10 mouse cellular contexts compared by ENCODE assay signal in the genomic region with DNA sequence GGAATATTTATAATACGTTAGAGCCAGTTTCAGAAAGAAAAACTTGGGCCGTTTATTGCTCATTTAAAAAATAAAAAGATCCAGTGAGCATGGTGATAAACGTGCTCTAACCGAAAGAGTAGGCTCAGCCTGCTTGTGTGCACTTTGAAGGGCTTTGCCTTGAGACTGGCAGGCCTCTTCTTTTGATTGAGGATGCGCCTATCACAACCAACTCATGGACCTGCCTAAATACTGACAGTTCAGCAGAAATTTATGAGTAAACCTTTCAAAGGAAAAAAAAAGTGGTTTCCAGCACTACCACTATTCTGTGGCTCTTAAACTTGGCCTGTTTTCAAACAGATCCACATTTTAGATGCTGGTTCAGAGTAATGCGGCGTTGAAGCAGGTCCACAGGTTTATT. TPM values are rescaled to one million over a fixed set of nuclear protein-coding genes. Genes with fewer than 3 reads are reported as not detected.
DNase-seq lines count a peak whose midpoint lies in the region; ATAC-seq and TF ChIP-seq lines count a peak whose summit lies in the region.
"Had no signal": no experiment of that assay in that cellular context is flagged by ENCODE, and none has a peak within 500 bp of the region (broad histone marks: within the 10 kb centered on the region; RNA-seq: fewer than 3 reads in every experiment).

No protein-coding gene starts in this region.

- peak overlapping the region; percentile 31 for H3K4me3 ChIP-seq in kidney, adult 2 months (ENCODE audit: insufficient read depth, low read depth, low read length)
- peak overlapping the region; percentile 95 for H3K4me3 ChIP-seq in heart, embryonic 16.5 days (ENCODE audit: low read length)
- H3K4me3 ChIP-seq in midbrain, embryonic 11.5 days (ENCODE audit: low read depth, low read length), result peak overlapping the region; percentile 78; the same call in 1 of the 2 replicates

- H3K9me3 ChIP-seq in heart, embryonic 16.5 days (replicated peaks; ENCODE audit: control insufficient read depth, low read length), result no peaks in the 10 kb centered on the region
- 0 out of 2 replicates have a peak, but pooled peaks cover 2% of the 10 kb centered on the region for H3K9me3 ChIP-seq in midbrain, embryonic 11.5 days (ENCODE audit: control insufficient read depth, low read length)

- no peak for TF ChIP-seq CTCF in kidney, adult 2 months (conservative IDR thresholded peaks at IDR 0.05; ENCODE audit: insufficient read depth, insufficient read length, low read depth, low read length)
- TF ChIP-seq CTCF in brain, embryonic 14.5 days (IDR thresholded peaks at IDR 0.05; ENCODE audit: borderline replicate concordance, extremely low read depth, insufficient read depth, insufficient read length), result no peak

- no peak for TF ChIP-seq POLR2A in kidney, adult 2 months (IDR thresholded peaks at IDR 0.05; ENCODE audit: low read depth, low read length)
- no peak for TF ChIP-seq POLR2A in brain, embryonic 14.5 days (IDR thresholded peaks at IDR 0.05; ENCODE audit: borderline replicate concordance, extremely low read depth, insufficient read depth, insufficient read length, poor library complexity, severe bottlenecking)

- H3K27me3 ChIP-seq in kidney, adult 2 months (replicated peaks; ENCODE audit: control insufficient read depth, insufficient read depth, low read length), result no peaks in the 10 kb centered on the region
- no peaks in the 10 kb centered on the region for H3K27me3 ChIP-seq in heart, embryonic 16.5 days (ENCODE audit: control insufficient read depth, insufficient read depth, low read length)
- peaks cover 75% of the 10 kb centered on the region for H3K27me3 ChIP-seq in midbrain, embryonic 11.5 days (ENCODE audit: control insufficient read depth, insufficient read depth, low read length)

- 47% methylated on average over 7 of the region's 7 CpGs for WGBS in kidney, adult 2 months
- 38% methylated on average over 7 of the region's 7 CpGs for WGBS in heart, embryonic 16.5 days
- 33% methylated on average over 7 of the region's 7 CpGs for WGBS in midbrain, embryonic 11.5 days

- no peak for ATAC-seq in heart, embryonic 16.5 days (replicated peaks; ENCODE audit: extremely low read depth, insufficient read depth, low FRiP score)
- ATAC-seq in midbrain, embryonic 11.5 days (ENCODE audit: low FRiP score), result no peak
- ATAC-seq in megakaryocyte, adult 5-6 weeks (ENCODE audit: poor library complexity, severe bottlenecking), result no peak

- peaks cover 3% of the 10 kb centered on the region; the same call in 1 of the 2 replicates for H3K36me3 ChIP-seq in kidney, adult 2 months (ENCODE audit: control insufficient read depth, insufficient read depth, low read length)
- H3K36me3 ChIP-seq in heart, embryonic 16.5 days (ENCODE audit: control insufficient read depth, insufficient read depth), result peaks cover 14% of the 10 kb centered on the region
- peaks cover 5% of the 10 kb centered on the region; the same call in 1 of the 2 replicates for H3K36me3 ChIP-seq in midbrain, embryonic 11.5 days (ENCODE audit: control insufficient read depth, insufficient read depth, low read length)

- peak overlapping the region; percentile 60; the same call in 1 of the 2 replicates for H3K27ac ChIP-seq in kidney, adult 2 months (ENCODE audit: insufficient read depth, low read depth, low read length)
- H3K27ac ChIP-seq in heart, embryonic 16.5 days (ENCODE audit: low read length), result peak overlapping the region; percentile 98
- no peak overlapping the region for H3K27ac ChIP-seq in midbrain, embryonic 11.5 days (ENCODE audit: low read depth, low read length)
- H3K27ac ChIP-seq: macrophage had no signal

- peak overlapping the region; percentile 84 for H3K4me2 ChIP-seq in heart, embryonic 16.5 days (ENCODE audit: low read depth, low read length)
- H3K4me2 ChIP-seq in midbrain, embryonic 11.5 days, result peak overlapping the region; percentile 75; the same call in 1 of the 2 replicates

- H3K4me1 ChIP-seq in kidney, adult 2 months (ENCODE audit: control insufficient read depth, insufficient read depth, low read length), result peaks cover 5% of the 10 kb centered on the region; the same call in 1 of the 2 replicates
- H3K4me1 ChIP-seq in heart, embryonic 16.5 days (ENCODE audit: control insufficient read depth, insufficient read depth, low read length), result peaks cover 15% of the 10 kb centered on the region
- 0 out of 2 replicates have a peak, but pooled peaks cover 5% of the 10 kb centered on the region for H3K4me1 ChIP-seq in midbrain, embryonic 11.5 days (ENCODE audit: control insufficient read depth, insufficient read depth, low read length)

- DNase-seq in kidney, adult 2 months, result peak; percentile 48
- no peak for DNase-seq in kidney, adult 11 months
- peak; percentile 71 for DNase-seq in brain, embryonic 14.5 days (ENCODE audit: low read depth)
- DNase-seq in midbrain, embryonic 11.5 days (ENCODE audit: low spot score, missing footprints), result no peak
- no peak for DNase-seq in frontal cortex, postnatal 25 days (ENCODE audit: low spot score in 2 of 2)
- no peak for DNase-seq in spleen, postnatal 4 days (ENCODE audit: low spot score in 2 of 2)

- H3K9ac ChIP-seq in heart, embryonic 16.5 days (ENCODE audit: low read length), result peak overlapping the region; percentile 99
- H3K9ac ChIP-seq in midbrain, embryonic 11.5 days (ENCODE audit: low read length), result peak overlapping the region; percentile 24; the same call in 1 of the 2 replicates

RNA-seq across cellular contexts. Expression of gene E130114P18Rik, which starts 2.1 kb away (rescaled TPM):
- 0.10 and 0.45 TPM in 2 replicates for polyA plus RNA-seq in kidney, adult 2 months (2012; rRNA removed)
- polyA plus RNA-seq in brain, embryonic 14.5 days (2012; rRNA removed), result 19.7 and 31.1 TPM in 2 replicates
- 0.47 and 0.75 TPM in 2 replicates for polyA plus RNA-seq in heart, embryonic 16.5 days (2015; fragmentation: Nextera tagmentation; extraction: Ambion mirVana)
- 6.5 and 7.7 TPM in 2 replicates for polyA plus RNA-seq in midbrain, embryonic 11.5 days (2014; fragmentation: Nextera tagmentation; extraction: Ambion mirVana)
- total RNA-seq in megakaryocyte, adult 5-6 weeks (2015), result not detected in 2 replicates
- not detected in 2 replicates for total RNA-seq in megakaryocyte, adult 5-6 weeks (2017)
- total RNA-seq: ES-E14 had no signal
- polyA plus RNA-seq: macrophage had no signal

RNA-seq across cellular contexts. Expression of gene Nfia, which starts 7.5 kb away (rescaled TPM):
- 46.5 and 47.1 TPM in 2 replicates for polyA plus RNA-seq in kidney, adult 2 months (2012; rRNA removed)
- polyA plus RNA-seq in brain, embryonic 14.5 days (2012; rRNA removed), result 54.5 and 56.0 TPM in 2 replicates
- 37.3 and 42.0 TPM in 2 replicates for polyA plus RNA-seq in heart, embryonic 16.5 days (2015; fragmentation: Nextera tagmentation; extraction: Ambion mirVana)
- 14.1 and 15.8 TPM in 2 replicates for polyA plus RNA-seq in midbrain, embryonic 11.5 days (2014; fragmentation: Nextera tagmentation; extraction: Ambion mirVana)
- 17.8 TPM in 2 replicates for total RNA-seq in megakaryocyte, adult 5-6 weeks (2015)
- 3.6 and 4.6 TPM in 2 replicates for total RNA-seq in megakaryocyte, adult 5-6 weeks (2017)

Comparison
In these comparisons a context has a peak if more than half of its experiments do, and no peak if none do; other contexts are left out.
1. DNase-seq: peak in kidney, adult 2 months (single experiment) and brain, embryonic 14.5 days (single experiment); none in kidney, adult 11 months (single experiment), midbrain, embryonic 11.5 days (single experiment), frontal cortex, postnatal 25 days (0 of 2) and spleen, postnatal 4 days (0 of 2).
2. H3K4me3 ChIP-seq: peak in every context shown above with its lines; median percentile 95 in heart, embryonic 16.5 days; 78 in midbrain, embryonic 11.5 days; 31 in kidney, adult 2 months.